Mouse (Mus musculus) megakaryocyte, embryonic 14.5 days (primary cell): ENCODE results near the gene Ltk. TPM values are rescaled to one million over a fixed set of nuclear protein-coding genes. Genes with fewer than 3 reads are reported as not detected.

Experiments used
- H3K27me3 ChIP-seq: replicated peaks from 2 replicates; pipeline ENCODE3; 2012; ENCODE audit warnings: inconsistent platforms
- H3K36me3 ChIP-seq: replicated peaks from 2 replicates; pipeline ENCODE3; 2012; ENCODE audit warnings: low read length, inconsistent platforms, mixed read lengths
- H3K4me1 ChIP-seq: 2 replicates; pipeline ENCODE4 v1.6.1; 2012; ENCODE audit warnings: inconsistent platforms
- H3K4me3 ChIP-seq: replicated peaks from 2 replicates; pipeline ENCODE3; 2012; ENCODE audit warnings: moderate library complexity, mild to moderate bottlenecking, inconsistent platforms
- H3K9me3 ChIP-seq: 2 replicates; pipeline ENCODE4 v1.6.1; 2012; ENCODE audit warnings: inconsistent platforms
- FLI1 ChIP-seq: IDR thresholded peaks from 2 replicates; pipeline ENCODE4 v1.6.1; 2012; ENCODE audit warnings: low read length, inconsistent platforms, mixed read lengths
- GATA1 ChIP-seq: IDR thresholded peaks from 3 replicates; pipeline ENCODE4 v1.6.1; 2012; ENCODE audit warnings: mixed read lengths, low read length, inconsistent platforms, borderline replicate concordance
- polyA plus RNA-seq: library from polyadenylated mRNA; stranded (reverse); fragments of >175 nt; gene quantifications from 2 replicates; pipeline ENCODE4 v1.2.3, GENCODE M21; 2012; ENCODE audit warnings: low replicate concordance; ENCODE audit not compliant: insufficient read depth

Gene Ltk
- 0.25 TPM in 1 of 2 replicates, not detected in the other for polyA plus RNA-seq

GRCm38 (mm10) chr2:119760251-119760650 lies at the start of gene Ltk:
TSS of gene Ltk (minus strand) at chr2:119760431.
- H3K27me3 ChIP-seq = peaks cover 56% of the 10 kb centered on the region
- no peaks in the 10 kb centered on the region for H3K9me3 ChIP-seq
- no peak for TF ChIP-seq GATA1
- TF ChIP-seq FLI1 = no peak
- H3K4me1 ChIP-seq = peaks cover 35% of the 10 kb centered on the region
- H3K36me3 ChIP-seq = peaks cover 21% of the 10 kb centered on the region
- H3K4me3 ChIP-seq = peak within 1 kb of the TSS; percentile 93

DNA sequence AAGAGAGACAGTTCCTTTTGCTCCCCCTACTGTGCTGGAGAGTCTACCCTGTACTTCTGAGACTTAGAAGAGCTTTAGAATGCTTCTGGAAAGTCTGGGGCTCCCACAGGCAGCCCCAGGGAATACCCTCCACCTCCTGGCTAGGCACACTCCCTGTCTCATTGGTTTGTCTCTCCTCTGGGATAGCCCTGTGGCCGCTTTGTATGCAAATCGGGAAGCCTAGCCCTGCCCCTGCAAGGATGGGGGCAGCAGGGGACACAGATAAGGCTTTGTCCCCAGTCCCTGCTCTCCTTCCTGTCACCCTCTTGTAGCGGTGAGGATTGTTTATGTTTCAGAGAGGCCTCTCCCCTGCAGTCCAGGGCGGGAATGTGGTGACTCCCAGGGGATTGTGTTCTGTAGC lies 48.6 kb upstream of the Ltk start:
- Histone ChIP-seq H3K27me3 (peaks cover 92% of the 10 kb centered on the region), H3K9me3 (no peaks in the 10 kb centered on the region), H3K36me3 (no peaks in the 10 kb centered on the region), H3K4me1 (peaks cover 6% of the 10 kb centered on the region), H3K4me3 (no peak overlapping the region)
- TF ChIP-seq GATA1 (no peak), FLI1 (no peak)

DNA sequence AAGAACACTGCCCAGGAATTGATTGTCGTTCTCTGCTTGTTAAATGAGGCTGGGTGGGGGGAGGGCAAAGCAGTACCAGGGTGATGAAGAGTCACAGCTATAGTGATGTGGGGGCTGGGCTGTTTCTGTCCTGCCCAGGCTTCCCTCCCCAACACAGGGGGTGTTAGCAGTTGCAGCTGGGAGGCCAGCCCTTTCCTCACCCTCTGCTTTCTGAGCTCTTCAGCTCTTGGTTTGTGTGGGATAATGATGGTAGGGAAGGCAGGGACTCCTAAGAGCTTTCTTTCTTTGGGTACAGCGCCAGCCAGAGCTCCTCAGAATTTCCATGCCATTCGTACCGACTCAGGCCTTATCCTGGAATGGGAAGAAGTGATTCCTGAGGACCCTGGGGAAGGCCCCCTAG lies 48.2 kb upstream of the Ltk start:
- Histone ChIP-seq H3K9me3 (no peaks in the 10 kb centered on the region), H3K4me3 (no peak overlapping the region), H3K4me1 (peaks cover 6% of the 10 kb centered on the region), H3K36me3 (no peaks in the 10 kb centered on the region), H3K27me3 (peaks cover 93% of the 10 kb centered on the region)
- no peak for TF ChIP-seq FLI1
- TF ChIP-seq GATA1 = no peak

GRCm38 (mm10) chr2:119805536-119805935 lies 45.3 kb upstream of the Ltk start:
- TF ChIP-seq GATA1 = no peak
- TF ChIP-seq FLI1 = no peak
- H3K4me1 ChIP-seq = peaks cover 17% of the 10 kb centered on the region
- peak overlapping the region; percentile 44 for H3K4me3 ChIP-seq
- peaks cover 92% of the 10 kb centered on the region for H3K27me3 ChIP-seq
- no peaks in the 10 kb centered on the region for H3K9me3 ChIP-seq
- H3K36me3 ChIP-seq = no peaks in the 10 kb centered on the region

- Histone ChIP-seq H3K27me3 (peaks cover 92% of the 10 kb centered on the region), H3K9me3 (no peaks in the 10 kb centered on the region), H3K4me3 (no peak overlapping the region), H3K36me3 (no peaks in the 10 kb centered on the region), H3K4me1 (peaks cover 24% of the 10 kb centered on the region)
- no peak for TF ChIP-seq GATA1
- no peak for TF ChIP-seq FLI1
These were observed 44.5 kb upstream of the Ltk start for GRCm38 (mm10) chr2:119804776-119805175.

- Histone ChIP-seq H3K27me3 (peaks cover 94% of the 10 kb centered on the region), H3K4me3 (no peak overlapping the region), H3K36me3 (no peaks in the 10 kb centered on the region), H3K9me3 (no peaks in the 10 kb centered on the region), H3K4me1 (peaks cover 26% of the 10 kb centered on the region)
- TF ChIP-seq GATA1 (no peak), FLI1 (no peak)
These were observed 44.0 kb upstream of the Ltk start for GRCm38 (mm10) chr2:119804275-119804628.

- H3K4me3 ChIP-seq = no peak overlapping the region
These were observed 43.5 kb upstream of the Ltk start for GRCm38 (mm10) chr2:119803618-119804274.

DNA sequence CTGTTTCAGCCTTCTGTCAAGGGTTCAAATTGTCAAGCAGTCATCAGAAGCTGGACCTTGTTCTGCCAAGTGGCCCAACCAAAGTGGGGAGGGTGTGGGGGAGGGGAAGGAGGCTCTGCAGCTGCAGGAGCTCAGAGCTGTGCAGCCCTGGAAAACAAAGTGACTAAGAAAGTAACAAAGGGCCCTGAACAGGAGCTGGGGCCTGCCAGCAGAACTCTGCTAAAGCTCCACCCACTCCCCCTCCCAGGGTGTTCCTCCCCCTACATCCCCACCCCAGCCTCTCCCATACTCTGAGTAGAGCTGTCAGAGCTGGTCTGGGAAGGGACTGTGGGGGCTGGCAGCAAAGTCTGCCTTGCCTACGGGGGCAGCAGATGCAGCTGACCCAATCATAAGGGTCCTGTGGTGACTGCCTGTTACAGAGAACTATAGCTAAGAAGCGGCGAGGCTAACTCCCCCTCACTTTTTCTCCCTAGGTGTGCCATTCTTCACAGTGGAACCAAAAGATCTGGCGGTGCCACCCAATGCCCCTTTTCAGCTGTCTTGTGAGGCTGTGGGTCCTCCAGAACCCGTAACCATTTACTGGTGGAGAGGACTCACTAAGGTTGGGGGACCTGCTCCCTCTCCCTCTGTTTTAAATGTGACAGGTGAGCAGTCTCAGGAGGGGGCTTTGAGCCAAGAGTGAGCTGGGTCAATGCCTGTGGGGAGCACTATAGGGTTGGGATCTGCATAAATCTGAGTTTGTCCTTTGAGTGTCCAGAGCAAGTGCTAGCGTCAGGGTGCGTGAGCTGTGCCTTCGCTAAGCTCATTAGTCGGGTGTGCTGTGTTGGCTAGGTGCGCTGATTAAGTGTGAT lies 42.8 kb upstream of the Ltk start:
- H3K4me1 ChIP-seq = peaks cover 33% of the 10 kb centered on the region

More at GRCm38 (mm10) chr2:119803618-119804274, 43.5 kb upstream of the Ltk start:
- Histone ChIP-seq H3K9me3 (no peaks in the 10 kb centered on the region), H3K36me3 (no peaks in the 10 kb centered on the region), H3K4me1 (peaks cover 26% of the 10 kb centered on the region), H3K27me3 (peaks cover 94% of the 10 kb centered on the region)
- no peak for TF ChIP-seq FLI1
- no peak for TF ChIP-seq GATA1

DNA sequence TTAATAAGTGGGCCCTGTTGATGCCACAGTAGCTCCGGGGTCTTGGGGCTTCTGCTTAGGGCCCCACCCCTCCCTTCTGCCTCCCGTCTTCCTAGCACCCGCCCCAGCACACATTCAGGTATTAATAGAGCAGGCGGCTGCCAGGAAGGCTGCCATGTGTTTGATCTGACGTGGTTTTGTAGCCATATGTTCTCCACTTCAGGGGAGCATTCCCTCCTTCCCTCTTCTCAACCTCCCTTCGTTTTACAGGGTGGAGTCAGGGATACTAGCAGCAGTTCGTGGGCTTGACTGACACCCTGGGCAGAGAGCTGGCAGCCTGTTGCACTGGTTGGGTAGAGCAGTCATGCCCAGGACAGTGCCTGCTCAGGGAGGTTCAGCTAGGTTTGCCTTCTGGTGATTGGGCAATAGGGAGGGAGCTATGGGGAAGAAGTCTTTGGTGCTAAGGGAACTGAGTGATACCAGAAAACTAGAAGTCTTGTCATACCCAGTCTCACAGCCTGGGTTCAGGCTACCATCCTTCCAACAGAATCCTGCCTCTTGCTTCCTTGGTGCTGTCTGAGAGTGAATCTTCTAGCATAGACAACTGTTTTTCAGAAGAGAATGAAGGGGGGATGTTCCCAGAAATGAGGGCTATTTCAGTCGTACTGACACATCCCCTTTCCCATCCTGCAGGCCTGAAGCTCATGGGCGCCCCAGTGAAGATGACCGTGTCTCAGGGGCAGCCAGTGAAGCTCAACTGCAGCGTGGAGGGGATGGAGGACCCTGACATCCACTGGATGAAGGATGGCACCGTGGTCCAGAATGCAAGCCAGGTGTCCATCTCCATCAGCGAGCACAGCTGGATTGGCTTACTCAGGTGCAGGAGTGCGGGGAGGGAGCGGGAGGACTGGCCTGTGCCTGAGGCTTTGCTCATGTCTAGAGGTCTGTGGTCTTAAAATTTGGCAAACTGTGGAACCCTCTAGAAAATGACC lies 40.9 kb upstream of the Ltk start:
- H3K4me1 ChIP-seq = peaks cover 42% of the 10 kb centered on the region
- H3K27me3 ChIP-seq = peaks cover 95% of the 10 kb centered on the region

More for the DNA sequence above, 42.8 kb upstream of the Ltk start:
- TF ChIP-seq FLI1 (no peak), GATA1 (no peak)
- H3K27me3 ChIP-seq = peaks cover 94% of the 10 kb centered on the region
- H3K4me3 ChIP-seq = no peak overlapping the region
- no peaks in the 10 kb centered on the region for H3K36me3 ChIP-seq
- no peaks in the 10 kb centered on the region for H3K9me3 ChIP-seq

More for the DNA sequence above, 40.9 kb upstream of the Ltk start:
- no peak for TF ChIP-seq FLI1
- Histone ChIP-seq H3K36me3 (no peaks in the 10 kb centered on the region), H3K4me3 (peak overlapping the region; percentile 60), H3K9me3 (no peaks in the 10 kb centered on the region)
